Mouse (Mus musculus): ENCODE results near the gene Ncor2. TPM values are rescaled to one million over a fixed set of nuclear protein-coding genes. Genes with fewer than 3 reads are reported as not detected.

Ncor2 gene
- polyA plus RNA-seq, 1 experiment from 2014 or later = 25.1 TPM

GRCm38 (mm10) chr5:124992891-124993290, 186.1 kb downstream of the Ncor2 start:
- no peak for ATAC-seq (ENCODE audit: low FRiP score, low read depth)

DNA sequence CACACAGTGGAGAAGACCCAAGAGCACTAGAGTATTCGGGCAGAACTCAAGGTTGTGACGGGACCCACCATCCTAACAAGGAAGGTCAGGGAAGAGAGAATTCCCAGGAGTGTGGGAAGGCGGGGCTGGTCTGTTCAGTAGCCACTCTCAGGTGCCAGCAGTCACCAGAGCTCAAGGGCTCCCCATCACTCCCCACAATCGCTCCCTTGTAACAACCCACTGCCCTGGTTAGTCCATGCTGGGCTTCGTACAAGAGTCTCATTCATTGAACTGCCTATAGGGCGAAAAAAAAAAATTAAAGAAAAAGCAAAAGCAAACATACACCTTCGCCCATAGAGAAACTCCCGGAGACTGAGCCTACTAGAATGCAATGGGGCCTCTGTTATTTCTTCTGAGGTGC, 186.7 kb downstream of the Ncor2 start:
- Histone ChIP-seq H3K9me3 (no peaks in the 10 kb centered on the region), H3K27me3 (0 out of 2 replicates have a peak, but pooled peaks cover 5% of the 10 kb centered on the region), H3K4me2 (replicated peaks) (no peak overlapping the region), H3K27ac (replicated peaks) (no peak overlapping the region), H3K9ac (replicated peaks) (no peak overlapping the region), H3K4me3 (no peak overlapping the region), H3K36me3 (no peaks in the 10 kb centered on the region), H3K4me1 (no peaks in the 10 kb centered on the region; the same call in 1 of the 2 replicates)
- ATAC-seq (ENCODE audit: low FRiP score, low read depth) = no peak
- 86% methylated on average over 8 of the region's 8 CpGs for WGBS

More at GRCm38 (mm10) chr5:124992891-124993290, 186.1 kb downstream of the Ncor2 start:
- Histone ChIP-seq H3K9me3 (no peaks in the 10 kb centered on the region), H3K27ac (replicated peaks) (no peak overlapping the region), H3K36me3 (no peaks in the 10 kb centered on the region), H3K4me2 (replicated peaks) (no peak overlapping the region), H3K4me1 (no peaks in the 10 kb centered on the region; the same call in 1 of the 2 replicates), H3K9ac (replicated peaks) (no peak overlapping the region), H3K4me3 (no peak overlapping the region), H3K27me3 (0 out of 2 replicates have a peak, but pooled peaks cover 5% of the 10 kb centered on the region)
- 87% methylated on average over 11 of the region's 11 CpGs for WGBS

DNA sequence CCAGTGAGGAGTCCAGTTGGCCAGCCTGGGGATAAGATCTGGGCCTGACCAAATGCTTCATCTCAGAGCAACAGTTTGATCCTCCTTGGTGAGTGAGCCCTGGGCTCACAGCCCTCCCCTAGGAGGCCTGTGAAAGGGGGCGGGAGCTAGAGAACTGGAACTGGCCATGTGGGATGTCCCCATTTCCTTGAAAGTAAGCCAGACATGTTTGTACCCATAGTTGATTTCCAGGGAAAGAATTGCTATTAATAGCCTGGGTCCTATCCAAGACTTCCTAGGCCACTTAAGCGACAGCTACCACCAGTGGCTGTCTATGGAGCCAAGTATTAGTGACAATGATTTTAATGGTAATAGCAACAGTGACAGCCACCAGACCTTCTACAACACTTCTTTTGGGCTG, 189.3 kb downstream of the Ncor2 start:
- Histone ChIP-seq H3K36me3 (no peaks in the 10 kb centered on the region), H3K4me3 (no peak overlapping the region), H3K27ac (replicated peaks) (no peak overlapping the region), H3K4me2 (replicated peaks) (no peak overlapping the region), H3K4me1 (no peaks in the 10 kb centered on the region; the same call in 1 of the 2 replicates), H3K9ac (replicated peaks) (no peak overlapping the region), H3K9me3 (no peaks in the 10 kb centered on the region), H3K27me3 (0 out of 2 replicates have a peak, but pooled peaks cover 5% of the 10 kb centered on the region)
- 91% methylated on average over 2 of the region's 2 CpGs for WGBS
- ATAC-seq (ENCODE audit: low FRiP score, low read depth) = no peak

GRCm38 (mm10) chr5:124986656-124987055, 192.4 kb downstream of the Ncor2 start:
- H3K9me3 ChIP-seq = peaks cover 16% of the 10 kb centered on the region
- no peak overlapping the region for H3K9ac ChIP-seq (replicated peaks)
- H3K27me3 ChIP-seq = no peaks in the 10 kb centered on the region
- no peak overlapping the region for H3K4me2 ChIP-seq (replicated peaks)
- no peak overlapping the region for H3K27ac ChIP-seq (replicated peaks)
- no peak for ATAC-seq (ENCODE audit: low FRiP score, low read depth)
- no peaks in the 10 kb centered on the region; the same call in 1 of the 2 replicates for H3K4me1 ChIP-seq
- no peak overlapping the region for H3K4me3 ChIP-seq
- no peaks in the 10 kb centered on the region for H3K36me3 ChIP-seq
- 89% methylated on average over 5 of the region's 5 CpGs for WGBS

DNA sequence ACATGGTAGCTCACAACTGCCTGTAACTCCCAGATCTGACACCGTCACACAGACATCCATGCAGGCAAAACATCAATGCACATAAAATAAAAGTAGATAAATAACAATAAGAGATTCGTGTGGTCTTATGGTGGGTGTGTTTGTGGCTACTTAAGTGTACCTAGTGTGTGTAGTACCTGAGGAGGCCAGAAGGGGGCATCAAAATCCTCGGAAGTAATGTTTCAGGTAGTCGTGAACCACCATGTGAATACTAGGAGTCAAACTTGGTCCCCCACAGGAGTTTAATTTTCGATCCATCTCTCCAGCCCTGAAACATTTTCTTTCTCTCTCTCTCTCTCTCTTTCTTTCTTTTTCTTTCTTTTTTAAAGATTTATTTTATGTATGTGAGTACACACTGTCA, 192.8 kb downstream of the Ncor2 start:
- no peaks in the 10 kb centered on the region for H3K36me3 ChIP-seq
- H3K4me2 ChIP-seq (replicated peaks) = no peak overlapping the region
- no peaks in the 10 kb centered on the region for H3K27me3 ChIP-seq
- no peaks in the 10 kb centered on the region; the same call in 1 of the 2 replicates for H3K4me1 ChIP-seq
- no peak overlapping the region for H3K9ac ChIP-seq (replicated peaks)
- no peak for ATAC-seq (ENCODE audit: low FRiP score, low read depth)
- no peak overlapping the region for H3K27ac ChIP-seq (replicated peaks)
- H3K9me3 ChIP-seq = peaks cover 16% of the 10 kb centered on the region
- 84% methylated on average over 5 of the region's 5 CpGs for WGBS
- no peak overlapping the region for H3K4me3 ChIP-seq

DNA sequence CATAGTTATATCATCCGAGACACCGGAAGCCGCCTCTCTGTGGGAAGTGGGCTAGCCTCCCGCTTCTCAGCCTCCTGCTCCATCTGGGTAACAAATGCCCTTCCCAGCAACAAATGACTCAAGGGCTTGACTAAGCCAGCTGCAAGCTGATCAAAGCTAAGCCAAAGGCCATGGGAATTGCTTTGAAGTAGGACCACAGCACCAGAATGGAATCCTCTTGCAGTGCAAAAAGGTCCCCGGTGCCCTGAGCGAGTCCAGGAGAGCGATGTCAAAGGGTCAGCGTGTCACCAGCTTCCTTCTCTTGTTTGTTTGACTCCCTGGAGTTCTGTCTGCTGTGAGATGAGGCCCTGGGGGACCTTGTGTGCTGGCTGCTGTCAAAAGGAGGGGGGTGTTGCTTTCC, 209.2 kb downstream of the Ncor2 start:
- Histone ChIP-seq H3K4me1 (peaks cover 7% of the 10 kb centered on the region; the same call in 1 of the 2 replicates), H3K4me2 (replicated peaks) (no peak overlapping the region), H3K9me3 (peaks cover 2% of the 10 kb centered on the region), H3K27ac (replicated peaks) (no peak overlapping the region), H3K9ac (replicated peaks) (no peak overlapping the region), H3K36me3 (no peaks in the 10 kb centered on the region), H3K4me3 (no peak overlapping the region), H3K27me3 (no peaks in the 10 kb centered on the region)
- no peak for ATAC-seq (ENCODE audit: low FRiP score, low read depth)
- WGBS = 18% methylated on average over 8 of the region's 8 CpGs

Other genes starting within 250 kb of the Ncor2 start
- 5.2 and 12.1 TPM in 2 replicates for gene Rflna, start 176.0 kb downstream of the Ncor2 start, polyA plus RNA-seq (2016; fragmentation: Nextera tagmentation; extraction: Ambion mirVana)
- gene Scarb1, start 161.9 kb upstream of the Ncor2 start, polyA plus RNA-seq (2016; fragmentation: Nextera tagmentation; extraction: Ambion mirVana) = 27.8 and 30.2 TPM in 2 replicates
- 0.43 and 0.68 TPM in 2 replicates for gene Gm10382, start 210.1 kb upstream of the Ncor2 start, polyA plus RNA-seq (2016; fragmentation: Nextera tagmentation; extraction: Ambion mirVana)
- gene Ubc, start 211.0 kb upstream of the Ncor2 start, polyA plus RNA-seq (2016; fragmentation: Nextera tagmentation; extraction: Ambion mirVana) = 1,111 and 1,158 TPM in 2 replicates